Mouse (Mus musculus): Measurements from ENCODE around the gene Tnfrsf13b. TPM values are rescaled to one million over a fixed set of nuclear protein-coding genes. Genes with fewer than 3 reads are reported as not detected.
A peak's percentile ranks its signal among the peaks of the same experiment; 100 is the strongest.

Tnfrsf13b gene
- polyA plus RNA-seq (2015; fragmentation: Nextera tagmentation; extraction: Ambion mirVana), result 8.1 and 9.4 TPM in 2 replicates

DNA sequence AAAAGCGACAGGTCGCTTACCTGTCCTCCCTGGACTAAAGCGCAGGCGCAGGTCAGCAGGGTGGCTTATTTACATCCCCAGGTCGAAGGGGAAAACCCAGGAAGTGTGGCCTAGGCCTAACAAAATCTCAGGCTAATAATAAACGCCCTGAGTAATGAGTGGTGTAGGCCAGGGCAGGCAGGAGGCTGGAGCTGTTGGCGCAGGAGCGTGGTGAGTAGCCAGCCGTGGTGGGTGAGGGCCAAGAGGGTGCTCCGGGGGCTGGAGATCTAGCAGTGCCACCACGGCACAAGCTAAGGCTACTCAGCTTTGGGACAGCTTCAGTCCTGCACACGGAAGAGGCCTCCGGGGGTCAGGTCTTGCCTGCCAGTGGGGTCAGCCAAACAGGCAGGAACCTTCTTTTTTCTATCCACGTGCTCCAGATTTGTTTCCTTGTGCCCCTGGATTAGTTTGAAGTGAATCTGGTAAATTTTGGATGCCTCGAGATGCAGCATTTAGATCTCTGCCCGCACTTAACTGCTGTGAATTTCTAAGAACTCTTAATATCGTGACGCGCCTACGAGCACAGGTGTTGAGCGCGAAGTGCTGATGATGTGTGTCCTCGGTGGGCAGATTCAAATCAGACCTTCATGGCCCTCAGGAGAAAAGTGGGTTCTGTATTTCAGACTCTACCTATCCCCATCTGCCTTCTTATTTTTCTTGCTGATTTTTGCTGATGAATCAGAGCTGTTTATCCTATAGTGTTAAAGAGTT lies at the start of gene Tnfrsf13b:
TSS of gene Tnfrsf13b (plus strand) at position 150 of the 750 bp plus-strand sequence.
- Histone ChIP-seq H3K27me3 (ENCODE audit: insufficient read depth, low read length) (no peaks in the 10 kb centered on the region), H3K4me3 (ENCODE audit: low read depth, low read length) (no peak within 1 kb of the TSS), H3K9me3 (ENCODE audit: low read length) (no peaks in the 10 kb centered on the region), H3K4me2 (ENCODE audit: low read depth, low read length) (no peak within 1 kb of the TSS), H3K9ac (replicated peaks) (no peak within 1 kb of the TSS), H3K4me1 (ENCODE audit: insufficient read depth) (no peaks in the 10 kb centered on the region), H3K27ac (ENCODE audit: low read depth) (no peak within 1 kb of the TSS), H3K36me3 (replicated peaks; ENCODE audit: insufficient read depth, low read length) (no peaks in the 10 kb centered on the region)
- DNase-seq, result no peak
- no peak for ATAC-seq
- 78% methylated on average over 23 of the region's 23 CpGs for WGBS (ENCODE audit: insufficient replicate concordance)
- TF ChIP-seq EP300 (IDR thresholded peaks at IDR 0.05; ENCODE audit: low read depth) (no peak), CTCF (IDR thresholded peaks at IDR 0.05; ENCODE audit: low read depth) (no peak)

DNA sequence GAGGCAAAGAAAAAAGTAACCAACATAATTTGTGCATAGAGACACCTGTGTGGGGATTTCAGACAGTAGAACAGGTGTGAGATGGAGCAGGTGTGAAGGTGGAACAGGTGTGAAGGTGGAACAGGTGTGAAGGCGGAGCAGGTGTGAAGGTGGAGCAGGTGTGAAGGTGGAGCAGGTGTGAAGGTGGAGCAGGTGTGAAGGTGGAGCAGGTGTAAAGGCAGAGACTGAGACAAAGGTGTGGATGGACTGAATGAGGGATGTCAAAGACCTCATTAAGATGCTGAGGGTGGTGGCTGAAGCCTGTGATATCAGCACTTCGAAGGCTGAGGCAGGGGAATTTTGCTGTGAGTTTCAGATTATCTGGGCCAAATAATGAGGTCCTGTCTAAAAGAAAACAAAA lies 44.9 kb upstream of the Tnfrsf13b start:
- Histone ChIP-seq H3K4me1 (ENCODE audit: insufficient read depth) (no peaks in the 10 kb centered on the region), H3K9me3 (ENCODE audit: low read length) (no peaks in the 10 kb centered on the region), H3K36me3 (replicated peaks; ENCODE audit: insufficient read depth, low read length) (no peaks in the 10 kb centered on the region), H3K4me2 (ENCODE audit: low read depth, low read length) (no peak overlapping the region), H3K4me3 (ENCODE audit: low read depth, low read length) (no peak overlapping the region), H3K27me3 (ENCODE audit: insufficient read depth, low read length) (no peaks in the 10 kb centered on the region), H3K27ac (ENCODE audit: low read depth) (no peak overlapping the region), H3K9ac (replicated peaks) (no peak overlapping the region)
- 57% methylated on average over 2 of the region's 2 CpGs for WGBS (ENCODE audit: insufficient replicate concordance)
- ATAC-seq, result no peak
- TF ChIP-seq EP300 (IDR thresholded peaks at IDR 0.05; ENCODE audit: low read depth) (no peak), CTCF (IDR thresholded peaks at IDR 0.05; ENCODE audit: low read depth) (no peak)
- no peak for DNase-seq

DNA sequence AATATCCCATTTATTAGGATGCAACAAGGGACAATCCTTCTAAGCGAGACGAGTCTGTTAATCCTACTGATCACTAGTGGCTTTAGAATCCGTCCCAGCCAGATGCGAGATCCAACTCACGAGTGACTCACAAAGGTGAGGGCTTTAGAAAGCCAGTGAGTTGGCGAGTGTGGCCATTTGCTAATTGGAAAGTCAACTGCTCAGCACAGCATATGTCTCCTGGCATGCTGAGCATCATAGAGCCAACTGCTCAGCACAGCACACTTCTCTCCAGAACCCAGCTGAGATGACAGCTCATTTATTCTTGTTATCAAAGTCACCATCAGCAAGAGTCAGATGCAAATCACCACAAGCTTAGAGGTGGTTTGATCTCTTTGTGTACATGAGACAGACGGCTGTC lies 36.4 kb upstream of the Tnfrsf13b start:
- no peak overlapping the region for H3K27ac ChIP-seq (ENCODE audit: low read depth)
- no peaks in the 10 kb centered on the region; the same call in 1 of the 2 replicates for H3K9me3 ChIP-seq (ENCODE audit: low read length)
- TF ChIP-seq EP300 (IDR thresholded peaks at IDR 0.05; ENCODE audit: low read depth), result no peak
- TF ChIP-seq CTCF (IDR thresholded peaks at IDR 0.05; ENCODE audit: low read depth), result no peak
- DNase-seq (no peak), ATAC-seq (no peak)
- 77% methylated on average over 7 of the region's 7 CpGs for WGBS (ENCODE audit: insufficient replicate concordance)
- no peaks in the 10 kb centered on the region for H3K36me3 ChIP-seq (replicated peaks; ENCODE audit: insufficient read depth, low read length)
- no peaks in the 10 kb centered on the region for H3K4me1 ChIP-seq (ENCODE audit: insufficient read depth)
- no peaks in the 10 kb centered on the region for H3K27me3 ChIP-seq (ENCODE audit: insufficient read depth, low read length)
- no peak overlapping the region for H3K9ac ChIP-seq (replicated peaks)
- H3K4me2 ChIP-seq (ENCODE audit: low read depth, low read length), result no peak overlapping the region
- H3K4me3 ChIP-seq (ENCODE audit: low read depth, low read length), result no peak overlapping the region

DNA sequence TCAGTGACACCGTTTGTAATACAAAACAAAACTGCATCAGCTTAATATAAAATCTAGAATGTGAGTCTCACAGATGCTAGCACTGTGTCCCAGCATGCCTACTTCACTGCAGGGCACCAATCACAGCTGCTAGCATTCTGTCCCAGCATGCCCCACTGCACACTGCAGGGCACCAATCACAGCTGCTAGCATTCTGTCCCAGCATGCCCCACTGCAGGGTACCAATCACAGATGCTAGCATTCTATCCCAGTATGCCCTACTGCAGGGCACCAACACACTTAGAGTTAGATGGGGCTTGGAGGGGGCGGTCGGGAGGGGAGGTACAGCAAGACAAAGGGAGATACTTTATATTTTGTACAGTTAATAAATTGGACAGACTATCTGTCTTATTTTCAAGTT lies 35.4 kb upstream of the Tnfrsf13b start:
- TF ChIP-seq EP300 (IDR thresholded peaks at IDR 0.05; ENCODE audit: low read depth), result no peak
- TF ChIP-seq CTCF (IDR thresholded peaks at IDR 0.05; ENCODE audit: low read depth), result no peak
- Histone ChIP-seq H3K27me3 (ENCODE audit: insufficient read depth, low read length) (no peaks in the 10 kb centered on the region), H3K36me3 (replicated peaks; ENCODE audit: insufficient read depth, low read length) (no peaks in the 10 kb centered on the region), H3K27ac (ENCODE audit: low read depth) (no peak overlapping the region), H3K9ac (replicated peaks) (no peak overlapping the region), H3K9me3 (ENCODE audit: low read length) (no peaks in the 10 kb centered on the region; the same call in 1 of the 2 replicates), H3K4me2 (ENCODE audit: low read depth, low read length) (no peak overlapping the region), H3K4me1 (ENCODE audit: insufficient read depth) (no peaks in the 10 kb centered on the region), H3K4me3 (ENCODE audit: low read depth, low read length) (no peak overlapping the region)
- 65% methylated on average over 3 of the region's 3 CpGs for WGBS (ENCODE audit: insufficient replicate concordance)
- ATAC-seq (no peak), DNase-seq (no peak)

DNA sequence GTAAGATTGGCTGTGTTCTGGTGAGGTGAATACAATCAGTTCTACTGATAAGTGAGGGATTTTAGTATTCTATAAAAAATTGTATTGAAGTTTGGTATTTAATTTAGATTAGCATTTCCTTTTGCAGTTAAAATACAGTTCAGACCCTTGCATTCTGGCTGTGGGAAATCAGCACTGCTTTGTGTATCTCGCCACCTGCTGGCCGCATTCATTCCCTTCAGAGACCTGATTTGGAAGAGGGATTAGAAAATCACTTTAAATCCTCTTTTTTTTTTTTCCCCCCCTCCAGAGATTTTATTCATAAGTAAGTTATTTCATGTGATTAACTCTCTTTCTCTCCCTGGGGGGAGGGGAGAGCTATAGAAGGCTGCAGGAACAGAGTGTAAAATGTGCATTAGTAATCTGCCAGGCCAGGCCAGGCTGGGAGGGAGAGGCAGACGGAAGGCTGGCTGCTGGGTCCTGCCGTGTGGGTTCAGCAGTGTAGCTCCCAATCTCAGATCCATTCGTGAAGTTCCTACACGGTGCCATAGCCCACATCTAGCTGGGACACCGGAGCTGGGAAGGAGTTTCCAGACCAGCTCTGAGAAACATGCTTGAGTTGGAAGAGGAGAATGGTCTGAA lies 34.8 kb upstream of the Tnfrsf13b start:
- DNase-seq (peak; percentile 77), ATAC-seq (no peak)
- no peaks in the 10 kb centered on the region for H3K36me3 ChIP-seq (replicated peaks; ENCODE audit: insufficient read depth, low read length)
- no peaks in the 10 kb centered on the region; the same call in 1 of the 2 replicates for H3K9me3 ChIP-seq (ENCODE audit: low read length)
- 27% methylated on average over 7 of the region's 7 CpGs for WGBS (ENCODE audit: insufficient replicate concordance)
- H3K4me2 ChIP-seq (ENCODE audit: low read depth, low read length), result no peak overlapping the region
- no peak overlapping the region for H3K4me3 ChIP-seq (ENCODE audit: low read depth, low read length)
- no peak overlapping the region for H3K9ac ChIP-seq (replicated peaks)
- H3K27ac ChIP-seq (ENCODE audit: low read depth), result no peak overlapping the region
- TF ChIP-seq EP300 (IDR thresholded peaks at IDR 0.05; ENCODE audit: low read depth) (no peak), CTCF (IDR thresholded peaks at IDR 0.05; ENCODE audit: low read depth) (peak; percentile 85)
- no peaks in the 10 kb centered on the region for H3K27me3 ChIP-seq (ENCODE audit: insufficient read depth, low read length)
- H3K4me1 ChIP-seq (ENCODE audit: insufficient read depth), result no peaks in the 10 kb centered on the region

DNA sequence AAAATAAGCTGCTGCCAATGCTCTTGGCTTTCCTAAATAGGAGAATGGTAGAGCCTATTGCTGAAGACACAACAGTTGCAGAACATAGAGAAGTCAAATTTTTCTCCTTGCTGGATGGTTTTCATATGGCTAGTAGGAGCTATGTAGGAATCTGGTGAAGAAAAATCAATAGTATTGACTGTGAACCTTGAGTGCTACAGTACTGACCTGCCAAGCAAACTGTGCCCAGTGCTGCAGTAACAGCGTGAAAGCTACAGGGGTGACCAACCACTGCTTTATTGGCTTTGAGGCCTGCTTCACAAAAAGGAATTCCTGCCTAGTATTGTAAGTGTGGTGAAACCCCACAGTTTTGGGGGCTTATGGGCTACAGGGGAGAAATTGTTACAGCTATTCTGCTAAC lies 28.5 kb upstream of the Tnfrsf13b start:
- H3K4me2 ChIP-seq (ENCODE audit: low read depth, low read length), result no peak overlapping the region
- ATAC-seq, result peak; percentile 76
- no peaks in the 10 kb centered on the region for H3K36me3 ChIP-seq (replicated peaks; ENCODE audit: insufficient read depth, low read length)
- no peak overlapping the region for H3K4me3 ChIP-seq (ENCODE audit: low read depth, low read length)
- H3K4me1 ChIP-seq (ENCODE audit: insufficient read depth), result no peaks in the 10 kb centered on the region
- DNase-seq, result no peak
- H3K27ac ChIP-seq (ENCODE audit: low read depth), result no peak overlapping the region
- WGBS (ENCODE audit: insufficient replicate concordance), result 41% methylated on average over 1 of the region's 1 CpGs
- no peak for TF ChIP-seq CTCF (IDR thresholded peaks at IDR 0.05; ENCODE audit: low read depth)
- no peak for TF ChIP-seq EP300 (IDR thresholded peaks at IDR 0.05; ENCODE audit: low read depth)
- no peaks in the 10 kb centered on the region for H3K27me3 ChIP-seq (ENCODE audit: insufficient read depth, low read length)
- no peak overlapping the region for H3K9ac ChIP-seq (replicated peaks)
- H3K9me3 ChIP-seq (ENCODE audit: low read length), result no peaks in the 10 kb centered on the region; the same call in 1 of the 2 replicates

Data from liver, postnatal 0 days (tissue).